Mouse (Mus musculus) G1E (cell line): Measurements from ENCODE around the gene Gm10643.

Experiments
- CTCF ChIP-seq: IDR thresholded peaks from 2 replicates; pipeline ENCODE4 v1.5.1; 2012; ENCODE audit warnings: low read depth, low read length, inconsistent platforms, mixed read lengths
- GATA1 ChIP-seq: IDR thresholded peaks from 2 replicates; pipeline ENCODE4 v1.6.1; 2012; ENCODE audit warnings: borderline replicate concordance, low read length, inconsistent platforms, mixed read lengths
- POLR2AphosphoS5 ChIP-seq: IDR thresholded peaks from 2 replicates; pipeline ENCODE4 v1.6.1; 2012; ENCODE audit warnings: low read depth, low read length, inconsistent platforms; ENCODE audit not compliant: insufficient replicate concordance

DNA sequence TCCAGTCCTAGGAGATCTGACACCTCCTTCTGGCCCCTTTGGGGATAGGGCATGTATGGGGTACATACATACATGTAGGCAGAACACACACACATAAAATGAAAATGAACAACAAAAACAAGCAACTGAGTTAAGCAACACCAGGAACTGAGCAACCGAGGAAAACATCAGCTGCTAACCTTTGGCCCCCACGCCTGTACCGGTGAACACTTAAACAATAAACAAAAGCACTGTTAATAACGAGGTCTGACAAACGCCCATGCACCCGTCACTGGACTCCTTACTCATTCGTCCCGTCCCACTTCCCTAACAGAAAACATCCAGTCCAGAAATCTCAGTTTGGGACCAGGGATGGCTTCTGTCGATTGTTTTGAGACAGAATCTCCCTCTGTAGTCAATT lies 24.3 kb upstream of the Gm10643 start:
- TF ChIP-seq CTCF (no peak), POLR2AphosphoS5 (no peak), GATA1 (no peak)
